Mouse (Mus musculus) E14TG2a.4 (cell line): ENCODE data around the gene Flrt1.
A peak's percentile ranks its signal among the peaks of the same experiment; 100 is the strongest.

Experiments used
- H3K27me3 ChIP-seq: 2 replicates; pipeline ENCODE4 v1.6.1; 2014; ENCODE audit warnings: low read length, control low read depth; ENCODE audit not compliant: insufficient read depth
- H3K36me3 ChIP-seq: 2 replicates; pipeline ENCODE4 v1.6.1; 2014; ENCODE audit warnings: low read length, control low read depth; ENCODE audit not compliant: insufficient read depth
- H3K4me1 ChIP-seq: replicated peaks from 2 replicates; pipeline ENCODE4 v1.6.1; 2014; ENCODE audit warnings: low read depth, low read length, control low read depth
- H3K4me3 ChIP-seq: replicated peaks from 2 replicates; pipeline ENCODE4 v1.5.1; 2014; ENCODE audit warnings: mild to moderate bottlenecking, low read length
- H3K9me3 ChIP-seq: 2 replicates; pipeline ENCODE4 v1.6.1; 2014; ENCODE audit warnings: low read length, control low read depth
- CTCF ChIP-seq: conservative IDR thresholded peaks from 2 replicates; pipeline ENCODE4 v1.5.1; 2014; ENCODE audit warnings: low read length
- NANOG ChIP-seq: IDR thresholded peaks from 2 replicates; pipeline ENCODE4 v1.6.1; 2014; ENCODE audit warnings: borderline replicate concordance, low read length, mixed read lengths
- POU5F1 ChIP-seq: IDR thresholded peaks from 2 replicates; pipeline ENCODE4 v1.6.1; 2014; ENCODE audit warnings: low read length, borderline replicate concordance

Flrt1 gene

GRCm38 (mm10) chr19:7146376-7146775, 40.8 kb upstream of the Flrt1 start:
- Histone ChIP-seq H3K4me3 (no peak overlapping the region), H3K4me1 (peaks cover 68% of the 10 kb centered on the region), H3K9me3 (no peaks in the 10 kb centered on the region), H3K36me3 (no peaks in the 10 kb centered on the region), H3K27me3 (peaks cover 80% of the 10 kb centered on the region)
- TF ChIP-seq NANOG = no peak
- no peak for TF ChIP-seq POU5F1

- Histone ChIP-seq H3K27me3 (peaks cover 76% of the 10 kb centered on the region), H3K4me3 (peak overlapping the region; percentile 54), H3K4me1 (peaks cover 79% of the 10 kb centered on the region), H3K9me3 (no peaks in the 10 kb centered on the region), H3K36me3 (no peaks in the 10 kb centered on the region)
- no peak for TF ChIP-seq POU5F1
- no peak for TF ChIP-seq NANOG
- no peak for TF ChIP-seq CTCF
These were observed 38.9 kb upstream of the Flrt1 start for GRCm38 (mm10) chr19:7144458-7144857.

- Histone ChIP-seq H3K9me3 (no peaks in the 10 kb centered on the region), H3K27me3 (peaks cover 76% of the 10 kb centered on the region), H3K36me3 (no peaks in the 10 kb centered on the region), H3K4me1 (peaks cover 75% of the 10 kb centered on the region), H3K4me3 (peak overlapping the region; percentile 54)
- TF ChIP-seq CTCF (no peak), POU5F1 (peak; percentile 100)
These were observed 38.3 kb upstream of the Flrt1 start for GRCm38 (mm10) chr19:7143854-7144253.

GRCm38 (mm10) chr19:7142207-7142915, 36.8 kb upstream of the Flrt1 start:
- H3K4me1 ChIP-seq = peaks cover 73% of the 10 kb centered on the region
- no peaks in the 10 kb centered on the region for H3K9me3 ChIP-seq
- no peak overlapping the region for H3K4me3 ChIP-seq
- H3K36me3 ChIP-seq = no peaks in the 10 kb centered on the region
- H3K27me3 ChIP-seq = peaks cover 74% of the 10 kb centered on the region
- TF ChIP-seq POU5F1 (no peak), NANOG (no peak), CTCF (no peak)

GRCm38 (mm10) chr19:7140856-7141421, 35.4 kb upstream of the Flrt1 start:
- H3K4me1 ChIP-seq = peaks cover 74% of the 10 kb centered on the region
- no peaks in the 10 kb centered on the region for H3K9me3 ChIP-seq
- no peak for TF ChIP-seq NANOG
- TF ChIP-seq CTCF = no peak
- no peak for TF ChIP-seq POU5F1
- H3K36me3 ChIP-seq = no peaks in the 10 kb centered on the region
- H3K4me3 ChIP-seq = no peak overlapping the region
- peaks cover 72% of the 10 kb centered on the region for H3K27me3 ChIP-seq

GRCm38 (mm10) chr19:7140373-7140772, 34.8 kb upstream of the Flrt1 start:
- peaks cover 72% of the 10 kb centered on the region for H3K27me3 ChIP-seq
- no peak overlapping the region for H3K4me3 ChIP-seq
- no peaks in the 10 kb centered on the region for H3K36me3 ChIP-seq
- H3K9me3 ChIP-seq = no peaks in the 10 kb centered on the region
- peaks cover 74% of the 10 kb centered on the region for H3K4me1 ChIP-seq
- TF ChIP-seq CTCF (no peak), NANOG (no peak), POU5F1 (no peak)

GRCm38 (mm10) chr19:7139321-7139720, 33.8 kb upstream of the Flrt1 start:
- Histone ChIP-seq H3K4me1 (peaks cover 74% of the 10 kb centered on the region), H3K4me3 (no peak overlapping the region), H3K27me3 (peaks cover 68% of the 10 kb centered on the region), H3K9me3 (no peaks in the 10 kb centered on the region), H3K36me3 (no peaks in the 10 kb centered on the region)
- TF ChIP-seq CTCF (no peak), NANOG (no peak), POU5F1 (no peak)

- Histone ChIP-seq H3K4me1 (peaks cover 72% of the 10 kb centered on the region), H3K9me3 (no peaks in the 10 kb centered on the region), H3K36me3 (no peaks in the 10 kb centered on the region), H3K27me3 (peaks cover 59% of the 10 kb centered on the region), H3K4me3 (no peak overlapping the region)
- TF ChIP-seq CTCF (no peak), NANOG (no peak), POU5F1 (no peak)
These were observed 32.8 kb upstream of the Flrt1 start for GRCm38 (mm10) chr19:7138327-7138726.
